ENCODE assay signal across 8 mouse cellular contexts in genomic region chr16:17201977-17202376, GRCm38 (mm10). TPM values are rescaled to one million over a fixed set of nuclear protein-coding genes. Genes with fewer than 3 reads are reported as not detected.
DNase-seq lines count a peak whose midpoint lies in the region; ATAC-seq and TF ChIP-seq lines count a peak whose summit lies in the region.

No protein-coding gene starts in this region.

- peak; percentile 70 for ATAC-seq in kidney, embryonic 15.5 days (replicated peaks; ENCODE audit: low FRiP score)
- peak; percentile 77 for ATAC-seq in forebrain, postnatal 0 days
- peak; percentile 70 for ATAC-seq in midbrain, postnatal 0 days (ENCODE audit: low FRiP score)

- H3K9me3 ChIP-seq in kidney, embryonic 15.5 days (replicated peaks) = no peaks in the 10 kb centered on the region
- H3K9me3 ChIP-seq in forebrain, postnatal 0 days (ENCODE audit: low read length) = no peaks in the 10 kb centered on the region
- no peaks in the 10 kb centered on the region for H3K9me3 ChIP-seq in midbrain, postnatal 0 days (ENCODE audit: low read length)

- 39% methylated on average over 2 of the region's 2 CpGs for WGBS in kidney, embryonic 15.5 days
- WGBS in forebrain, postnatal 0 days = 63% methylated on average over 2 of the region's 2 CpGs
- WGBS in midbrain, postnatal 0 days = 49% methylated on average over 2 of the region's 2 CpGs

- TF ChIP-seq CTCF in forebrain, postnatal 0 days (IDR thresholded peaks at IDR 0.05; ENCODE audit: low read depth) = peak; percentile 60
- TF ChIP-seq CTCF in midbrain, postnatal 0 days (IDR thresholded peaks at IDR 0.05) = peak; percentile 71

- H3K36me3 ChIP-seq in kidney, embryonic 15.5 days = 0 out of 2 replicates have a peak, but pooled peaks cover 8% of the 10 kb centered on the region
- H3K36me3 ChIP-seq in forebrain, postnatal 0 days (ENCODE audit: insufficient read depth) = no peaks in the 10 kb centered on the region
- no peaks in the 10 kb centered on the region for H3K36me3 ChIP-seq in midbrain, postnatal 0 days (ENCODE audit: insufficient read depth, low read length)

- no peak for DNase-seq in kidney, postnatal 36 days
- DNase-seq in NIH3T3 (ENCODE audit: low read depth) = peak; percentile 84
- peak; percentile 51 for DNase-seq in forebrain, postnatal 0 days
- peak; percentile 55 for DNase-seq in midbrain, postnatal 0 days (ENCODE audit: low spot score)
- no peak for DNase-seq in cerebellum, adult 9-11 months
- DNase-seq in urinary bladder, adult 18-20 months (ENCODE audit: low spot score in 2 of 2) = no peak
- DNase-seq in heart, adult 11 months = no peak

- H3K4me2 ChIP-seq in kidney, embryonic 15.5 days = no peak overlapping the region
- no peak overlapping the region for H3K4me2 ChIP-seq in forebrain, postnatal 0 days (ENCODE audit: low read depth)
- no peak overlapping the region for H3K4me2 ChIP-seq in midbrain, postnatal 0 days (ENCODE audit: low read depth, low read length, poor library complexity, severe bottlenecking)

- H3K4me1 ChIP-seq in kidney, embryonic 15.5 days = peaks cover 20% of the 10 kb centered on the region
- peaks cover 14% of the 10 kb centered on the region; the same call in 1 of the 2 replicates for H3K4me1 ChIP-seq in forebrain, postnatal 0 days (ENCODE audit: insufficient read depth)
- peaks cover 5% of the 10 kb centered on the region; the same call in 1 of the 2 replicates for H3K4me1 ChIP-seq in midbrain, postnatal 0 days (ENCODE audit: insufficient read depth, low read length)

- peak overlapping the region; percentile 85 for H3K27ac ChIP-seq in kidney, embryonic 15.5 days
- H3K27ac ChIP-seq in forebrain, postnatal 0 days (ENCODE audit: low read depth, low read length) = no peak overlapping the region
- no peak overlapping the region for H3K27ac ChIP-seq in midbrain, postnatal 0 days (ENCODE audit: low read depth, low read length)

- H3K9ac ChIP-seq in kidney, embryonic 15.5 days = no peak overlapping the region
- no peak overlapping the region for H3K9ac ChIP-seq in forebrain, postnatal 0 days
- no peak overlapping the region for H3K9ac ChIP-seq in midbrain, postnatal 0 days (replicated peaks; ENCODE audit: low read length, poor library complexity, severe bottlenecking)

- H3K4me3 ChIP-seq in kidney, embryonic 15.5 days (replicated peaks) = no peak overlapping the region
- H3K4me3 ChIP-seq in forebrain, postnatal 0 days (ENCODE audit: low read depth, low read length) = no peak overlapping the region
- no peak overlapping the region for H3K4me3 ChIP-seq in midbrain, postnatal 0 days (ENCODE audit: low read depth, low read length)

- H3K27me3 ChIP-seq in kidney, embryonic 15.5 days = peaks cover 9% of the 10 kb centered on the region
- H3K27me3 ChIP-seq in forebrain, postnatal 0 days (ENCODE audit: insufficient read depth, low read length) = no peaks in the 10 kb centered on the region
- no peaks in the 10 kb centered on the region for H3K27me3 ChIP-seq in midbrain, postnatal 0 days (ENCODE audit: insufficient read depth, low read length)

RNA-seq across cellular contexts. Expression of gene Ube2l3, which starts 0.5 kb away (rescaled TPM):
- polyA plus RNA-seq in kidney, embryonic 15.5 days (2015; fragmentation: Nextera tagmentation; extraction: Ambion mirVana) = 360 and 379 TPM in 2 replicates
- total RNA-seq in forebrain, postnatal 0 days (2014; rRNA removed) = 127 and 136 TPM in 2 replicates
- polyA plus RNA-seq in forebrain, postnatal 0 days (2015; fragmentation: Nextera tagmentation; extraction: Ambion mirVana) = 330 and 371 TPM in 2 replicates
- total RNA-seq in midbrain, postnatal 0 days (2014; rRNA removed) = 108 and 111 TPM in 2 replicates
- 300 and 310 TPM in 2 replicates for polyA plus RNA-seq in midbrain, postnatal 0 days (2015; fragmentation: Nextera tagmentation; extraction: Ambion mirVana)

RNA-seq across cellular contexts. Expression of gene Rimbp3, which starts 6.4 kb away (rescaled TPM):
- polyA plus RNA-seq in kidney, embryonic 15.5 days (2015; fragmentation: Nextera tagmentation; extraction: Ambion mirVana) = 0.44 and 0.73 TPM in 2 replicates
- 3.0 and 3.3 TPM in 2 replicates for total RNA-seq in forebrain, postnatal 0 days (2014; rRNA removed)
- polyA plus RNA-seq in forebrain, postnatal 0 days (2015; fragmentation: Nextera tagmentation; extraction: Ambion mirVana) = 0.92 and 1.3 TPM in 2 replicates
- 4.9 and 6.0 TPM in 2 replicates for total RNA-seq in midbrain, postnatal 0 days (2014; rRNA removed)
- polyA plus RNA-seq in midbrain, postnatal 0 days (2015; fragmentation: Nextera tagmentation; extraction: Ambion mirVana) = 1.4 and 1.7 TPM in 2 replicates

RNA-seq across cellular contexts. Expression of gene Hic2, which starts 31.4 kb away (rescaled TPM):
- polyA plus RNA-seq in kidney, embryonic 15.5 days (2015; fragmentation: Nextera tagmentation; extraction: Ambion mirVana) = 4.6 and 4.8 TPM in 2 replicates
- total RNA-seq in forebrain, postnatal 0 days (2014; rRNA removed) = 10.4 and 14.9 TPM in 2 replicates
- polyA plus RNA-seq in forebrain, postnatal 0 days (2015; fragmentation: Nextera tagmentation; extraction: Ambion mirVana) = 2.7 and 4.3 TPM in 2 replicates
- total RNA-seq in midbrain, postnatal 0 days (2014; rRNA removed) = 13.8 and 14.6 TPM in 2 replicates
- polyA plus RNA-seq in midbrain, postnatal 0 days (2015; fragmentation: Nextera tagmentation; extraction: Ambion mirVana) = 4.0 and 5.4 TPM in 2 replicates

RNA-seq across cellular contexts. Expression of gene Ccdc116, which starts 54.9 kb away (rescaled TPM):
- polyA plus RNA-seq in kidney, embryonic 15.5 days (2015; fragmentation: Nextera tagmentation; extraction: Ambion mirVana) = 0.53 and 0.60 TPM in 2 replicates
- total RNA-seq in forebrain, postnatal 0 days (2014; rRNA removed) = 5.5 and 6.2 TPM in 2 replicates
- polyA plus RNA-seq in forebrain, postnatal 0 days (2015; fragmentation: Nextera tagmentation; extraction: Ambion mirVana) = 2.5 and 4.1 TPM in 2 replicates
- 9.0 and 9.6 TPM in 2 replicates for total RNA-seq in midbrain, postnatal 0 days (2014; rRNA removed)
- polyA plus RNA-seq in midbrain, postnatal 0 days (2015; fragmentation: Nextera tagmentation; extraction: Ambion mirVana) = 4.3 and 4.4 TPM in 2 replicates

RNA-seq across cellular contexts. Expression of gene Ydjc, which starts 57.6 kb away (rescaled TPM):
- 10.5 and 11.5 TPM in 2 replicates for polyA plus RNA-seq in kidney, embryonic 15.5 days (2015; fragmentation: Nextera tagmentation; extraction: Ambion mirVana)
- total RNA-seq in forebrain, postnatal 0 days (2014; rRNA removed) = 57.4 and 73.2 TPM in 2 replicates
- polyA plus RNA-seq in forebrain, postnatal 0 days (2015; fragmentation: Nextera tagmentation; extraction: Ambion mirVana) = 44.7 and 45.0 TPM in 2 replicates
- 60.2 and 60.3 TPM in 2 replicates for total RNA-seq in midbrain, postnatal 0 days (2014; rRNA removed)
- polyA plus RNA-seq in midbrain, postnatal 0 days (2015; fragmentation: Nextera tagmentation; extraction: Ambion mirVana) = 48.9 and 51.8 TPM in 2 replicates

Comparison
In these comparisons a context has a peak if more than half of its experiments do, and no peak if none do; other contexts are left out.
1. DNase-seq: peak in NIH3T3 (single experiment), forebrain, postnatal 0 days (single experiment) and midbrain, postnatal 0 days (single experiment); none in kidney, postnatal 36 days (0 of 2), cerebellum, adult 9-11 months (single experiment), urinary bladder, adult 18-20 months (0 of 2) and heart, adult 11 months (single experiment).
2. Peak in every context shown above with its lines, with median percentiles within 50 percentile points of each other: ATAC-seq.